Mouse (Mus musculus) urinary bladder, postnatal 10 days (tissue): ENCODE data around the gene Phlda2.

Experiments used
- DNase-seq: peaks from one replicate; pipeline ENCODE4 v3.0.0; 2022; ENCODE audit warnings: low spot score

Phlda2 gene

GRCm38 (mm10) chr7:143501643-143502417 is 1.1 kb downstream of the Phlda2 start:
- no peak for DNase-seq

- DNase-seq = no peak
Measured at GRCm38 (mm10) chr7:143500912-143501311, 2.0 kb downstream of the Phlda2 start.

- no peak for DNase-seq
Measured at GRCm38 (mm10) chr7:143498584-143498983, 4.4 kb downstream of the Phlda2 start.

GRCm38 (mm10) chr7:143495104-143495961 is 7.6 kb downstream of the Phlda2 start:
- no peak for DNase-seq

- DNase-seq = no peak
Measured at GRCm38 (mm10) chr7:143493616-143494126, 9.3 kb downstream of the Phlda2 start.

- no peak for DNase-seq
Measured at GRCm38 (mm10) chr7:143489735-143490134, 13.2 kb downstream of the Phlda2 start.

- DNase-seq = no peak
Measured at GRCm38 (mm10) chr7:143482541-143482940, 20.4 kb downstream of the Phlda2 start.

GRCm38 (mm10) chr7:143481806-143482387 is 21.1 kb downstream of the Phlda2 start:
- no peak for DNase-seq

- DNase-seq = no peak
Measured at GRCm38 (mm10) chr7:143480498-143480897, 22.5 kb downstream of the Phlda2 start.

- DNase-seq = no peak
Measured at GRCm38 (mm10) chr7:143477800-143478199, 25.1 kb downstream of the Phlda2 start.

GRCm38 (mm10) chr7:143476702-143477335 is 26.1 kb downstream of the Phlda2 start:
- DNase-seq = no peak

GRCm38 (mm10) chr7:143475876-143476275 is 27.1 kb downstream of the Phlda2 start:
- no peak for DNase-seq

GRCm38 (mm10) chr7:143474811-143475210 is 28.1 kb downstream of the Phlda2 start:
- no peak for DNase-seq

GRCm38 (mm10) chr7:143473347-143474101 is 29.4 kb downstream of the Phlda2 start, which contains the start of gene Slc22a18:
Gene Slc22a18, plus strand, starts transcription at chr7:143473736.
- no peak for DNase-seq

- peak; percentile 52 for DNase-seq
Measured at GRCm38 (mm10) chr7:143469946-143470345, 33.0 kb downstream of the Phlda2 start.

GRCm38 (mm10) chr7:143467714-143468113 is 35.2 kb downstream of the Phlda2 start:
- no peak for DNase-seq

- peak; percentile 57 for DNase-seq
Measured at GRCm38 (mm10) chr7:143466099-143466677, 36.8 kb downstream of the Phlda2 start.

- no peak for DNase-seq
Measured at GRCm38 (mm10) chr7:143464811-143465560, 38.0 kb downstream of the Phlda2 start.

- DNase-seq = no peak
Measured at GRCm38 (mm10) chr7:143463865-143464415, 39.0 kb downstream of the Phlda2 start.

- no peak for DNase-seq
Measured at GRCm38 (mm10) chr7:143462516-143462915, 40.4 kb downstream of the Phlda2 start.
